Mouse (Mus musculus) heart, adult 2 months (tissue): Measurements from ENCODE around the gene Zmiz1.

Source experiments
- CTCF ChIP-seq: fragments of 200-600 bp; IDR thresholded peaks from 2 replicates; pipeline ENCODE4 v1.8.1; 2022; ENCODE audit warnings: antibody characterized with exemption, mild to moderate bottlenecking, moderate library complexity
- EP300 ChIP-seq: fragments of 200-500 bp; IDR thresholded peaks from 2 replicates; pipeline ENCODE4 v1.6.1; 2011; ENCODE audit warnings: low read depth, low read length, control low read depth; ENCODE audit not compliant: insufficient read depth
- POLR2A ChIP-seq: fragments of 200-500 bp; IDR thresholded peaks from 2 replicates; pipeline ENCODE4 v1.6.1; 2011; ENCODE audit warnings: mild to moderate bottlenecking, low read depth, low read length, control low read depth; ENCODE audit not compliant: insufficient read depth

- TF ChIP-seq POLR2A (no peak), EP300 (no peak), CTCF (no peak)
Measured at GRCm38 (mm10) chr14:25421596-25422001, 37.4 kb upstream of the Zmiz1 start.
